Mouse (Mus musculus) forebrain, embryonic 14.5 days (tissue): ENCODE results near the gene Nkain4. TPM values are rescaled to one million over a fixed set of nuclear protein-coding genes. Genes with fewer than 3 reads are reported as not detected.

Experiments
- ATAC-seq: fragments of 200-750 bp; cut with Nextera tagmentation; 2 replicates; pipeline ENCODE4 v1.8.0; 2017; ENCODE audit warnings: mild to moderate bottlenecking, moderate library complexity
- DNase-seq: peaks from one replicate; pipeline ENCODE4 v3.0.0-alpha.2; 2015; ENCODE audit warnings: low spot score
- H3K27ac ChIP-seq: fragments of 300-500 bp; sonication (generic); 2 replicates; pipeline ENCODE4 v1.5.1; 2014; ENCODE audit warnings: low read depth, mild to moderate bottlenecking, control low read depth, low read length, moderate library complexity
- H3K27me3 ChIP-seq: fragments of 300-500 bp; sonication (generic); replicated peaks from 2 replicates; pipeline ENCODE4 v1.6.1; 2014; ENCODE audit warnings: low read length, control low read depth, mixed read lengths; ENCODE audit not compliant: control insufficient read depth, insufficient read depth
- H3K36me3 ChIP-seq: fragments of 300-500 bp; sonication (generic); 2 replicates; pipeline ENCODE4 v1.6.1; 2014; ENCODE audit warnings: low read length, control low read depth; ENCODE audit not compliant: control insufficient read depth, insufficient read depth
- H3K4me1 ChIP-seq: fragments of 300-500 bp; sonication (generic); 2 replicates; pipeline ENCODE4 v1.6.1; 2014; ENCODE audit warnings: antibody characterized with exemption, low read length, control low read depth; ENCODE audit not compliant: control insufficient read depth, insufficient read depth
- H3K4me2 ChIP-seq: fragments of 300-500 bp; sonication (generic); 2 replicates; pipeline ENCODE4 v1.6.1; 2014; ENCODE audit warnings: mild to moderate bottlenecking, control low read depth, low read length
- H3K4me3 ChIP-seq: fragments of 300-500 bp; sonication (generic); 2 replicates; pipeline ENCODE4 v1.5.1; 2014; ENCODE audit warnings: low read depth, low read length, control low read depth
- H3K9ac ChIP-seq: fragments of 300-500 bp; sonication (generic); 2 replicates; pipeline ENCODE4 v1.6.1; 2014; ENCODE audit warnings: mild to moderate bottlenecking, low read length, control low read depth, moderate library complexity
- H3K9me3 ChIP-seq: fragments of 300-500 bp; sonication (generic); replicated peaks from 2 replicates; pipeline ENCODE4 v1.6.1; 2016; ENCODE audit warnings: low read length, control low read depth, mixed read lengths; ENCODE audit not compliant: control insufficient read depth
- WGBS: fragments of 180-500 bp; shearing (Covaris S2); extraction: QIAGEN DNeasy Blood & Tissue Kit; methylation state at CpG from one replicate; pipeline ENCODE4 v1.1.7; 2014; 5-methylcytosine and 5-hydroxymethylcytosine counted together
- polyA plus RNA-seq: library from polyadenylated mRNA; unstranded; fragments of >200 nt; fragmentation: Nextera tagmentation; extraction: Ambion mirVana; gene quantifications from 2 replicates; pipeline ENCODE4 v1.2.1, GENCODE M21; 2014

Nkain4 gene
- polyA plus RNA-seq, 1 experiment from 2014 or later, result 57.3 TPM

DNA sequence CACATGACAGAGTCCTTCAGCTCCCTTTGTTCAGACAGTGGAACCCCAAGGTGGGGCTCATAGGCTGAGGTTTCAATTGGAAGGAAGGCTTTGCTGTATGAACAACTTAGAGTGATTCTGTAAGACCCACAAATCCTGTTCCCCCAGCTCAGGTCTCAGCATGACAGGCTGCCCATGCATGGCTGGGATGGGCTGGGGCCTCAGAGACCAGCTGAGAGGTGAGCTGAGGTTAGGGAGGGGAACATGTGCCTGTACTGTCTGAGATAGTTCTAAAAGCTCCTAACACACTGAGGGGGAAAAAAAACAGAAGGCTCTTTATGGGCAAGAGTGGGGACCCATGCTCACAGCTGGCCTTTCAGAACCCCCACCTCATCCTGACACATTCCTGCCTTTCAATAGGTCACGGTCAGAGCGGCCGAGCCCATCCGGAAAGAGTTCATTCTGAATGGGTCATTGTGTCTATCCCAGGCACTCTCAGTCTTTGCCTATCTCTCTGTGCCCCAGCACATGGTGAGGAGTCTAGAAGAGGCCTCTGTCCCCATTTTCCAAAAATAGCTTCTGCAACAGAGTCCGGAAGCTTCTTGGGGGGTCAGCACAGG, 33.0 kb upstream of the Nkain4 start:
- Histone ChIP-seq H3K27me3 (no peaks in the 10 kb centered on the region), H3K27ac (no peak overlapping the region), H3K4me3 (no peak overlapping the region), H3K4me2 (no peak overlapping the region), H3K4me1 (no peaks in the 10 kb centered on the region), H3K36me3 (peaks cover 12% of the 10 kb centered on the region), H3K9me3 (no peaks in the 10 kb centered on the region), H3K9ac (no peak overlapping the region)
- no peak for ATAC-seq
- WGBS, result 64% methylated on average over 5 of the region's 5 CpGs
- DNase-seq, result no peak

DNA sequence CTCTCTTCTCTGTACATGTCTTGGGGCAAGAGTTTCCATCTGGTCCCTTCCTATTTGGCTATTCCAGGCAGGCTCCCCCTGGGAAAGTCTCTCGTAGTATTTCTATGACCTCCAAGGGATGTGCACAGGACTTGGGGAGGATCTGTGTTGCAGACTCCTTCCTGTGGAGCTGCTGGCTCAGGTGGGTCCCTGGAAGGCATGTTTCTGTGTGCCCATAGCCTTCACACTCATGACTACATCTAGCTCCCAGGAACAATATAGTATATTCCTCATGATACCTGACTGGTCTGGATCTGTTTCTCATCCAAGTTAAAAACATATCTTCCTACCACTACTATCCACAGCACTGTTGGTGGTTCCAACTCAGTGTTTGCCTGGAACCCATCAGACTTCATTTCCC, 32.5 kb upstream of the Nkain4 start:
- no peak overlapping the region for H3K27ac ChIP-seq
- no peaks in the 10 kb centered on the region for H3K27me3 ChIP-seq
- H3K4me3 ChIP-seq, result no peak overlapping the region
- H3K9ac ChIP-seq, result no peak overlapping the region
- WGBS, result 77% methylated on average over 1 of the region's 1 CpGs
- no peak overlapping the region for H3K4me2 ChIP-seq
- no peaks in the 10 kb centered on the region for H3K9me3 ChIP-seq
- peaks cover 18% of the 10 kb centered on the region for H3K36me3 ChIP-seq
- no peak for ATAC-seq
- H3K4me1 ChIP-seq, result no peaks in the 10 kb centered on the region
- DNase-seq, result no peak

DNA sequence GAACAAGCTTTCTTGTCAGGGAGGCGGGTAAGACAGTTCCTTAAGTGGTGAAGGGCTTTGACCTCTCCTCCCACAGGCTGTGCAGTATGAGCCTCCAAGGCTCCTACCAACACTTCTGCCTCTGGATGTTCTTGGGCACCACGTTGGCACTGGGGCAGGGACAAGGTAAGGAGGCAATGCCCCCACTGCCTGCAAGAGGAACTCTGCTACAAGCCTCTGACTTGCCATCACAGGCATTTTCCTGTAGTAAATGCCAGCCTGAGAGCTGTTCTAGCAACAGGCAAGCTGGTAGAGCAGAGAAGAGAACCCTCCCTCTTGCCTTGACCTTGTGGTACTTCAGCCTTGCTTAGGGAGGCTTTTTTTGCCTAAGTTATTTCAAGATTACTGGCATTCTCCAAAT, 31.9 kb upstream of the Nkain4 start, which contains the start of gene Col20a1:
Gene Col20a1, plus strand, starts transcription at position 87 of the 400 bp plus-strand sequence.
- DNase-seq (no peak), ATAC-seq (no peak)
- WGBS, result 69% methylated on average over 2 of the region's 2 CpGs
- Histone ChIP-seq H3K27ac (no peak within 1 kb of the TSS), H3K27me3 (no peaks in the 10 kb centered on the region), H3K4me1 (no peaks in the 10 kb centered on the region), H3K4me2 (no peak within 1 kb of the TSS), H3K36me3 (peaks cover 23% of the 10 kb centered on the region), H3K9me3 (no peaks in the 10 kb centered on the region), H3K4me3 (no peak within 1 kb of the TSS), H3K9ac (no peak within 1 kb of the TSS)

DNA sequence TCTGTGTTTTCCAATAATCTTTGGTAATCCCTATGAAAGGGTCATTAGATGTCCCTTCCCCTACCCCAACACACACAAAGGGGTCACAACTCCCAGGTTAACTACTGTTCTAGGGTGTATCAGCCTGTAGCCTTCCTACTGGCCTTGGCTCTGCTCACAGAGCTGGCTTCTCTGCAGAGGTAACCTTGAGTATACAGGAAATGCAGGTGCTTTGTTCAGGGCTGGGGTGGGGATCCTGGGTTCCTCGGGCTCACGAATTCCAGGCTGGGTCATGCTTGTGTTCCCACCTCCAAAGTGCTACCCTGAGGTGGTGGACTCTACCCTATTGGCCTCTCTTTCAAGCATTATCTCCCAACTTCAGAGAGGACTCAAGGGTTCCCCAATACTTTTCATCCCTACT, 31.1 kb upstream of the Nkain4 start:
- H3K27me3 ChIP-seq, result no peaks in the 10 kb centered on the region
- H3K4me3 ChIP-seq, result no peak overlapping the region
- H3K27ac ChIP-seq, result no peak overlapping the region
- H3K9me3 ChIP-seq, result no peaks in the 10 kb centered on the region
- no peak overlapping the region for H3K9ac ChIP-seq
- H3K36me3 ChIP-seq, result peaks cover 31% of the 10 kb centered on the region
- DNase-seq, result no peak
- no peaks in the 10 kb centered on the region for H3K4me1 ChIP-seq
- 89% methylated on average over 2 of the region's 2 CpGs for WGBS
- no peak overlapping the region for H3K4me2 ChIP-seq
- ATAC-seq, result no peak

DNA sequence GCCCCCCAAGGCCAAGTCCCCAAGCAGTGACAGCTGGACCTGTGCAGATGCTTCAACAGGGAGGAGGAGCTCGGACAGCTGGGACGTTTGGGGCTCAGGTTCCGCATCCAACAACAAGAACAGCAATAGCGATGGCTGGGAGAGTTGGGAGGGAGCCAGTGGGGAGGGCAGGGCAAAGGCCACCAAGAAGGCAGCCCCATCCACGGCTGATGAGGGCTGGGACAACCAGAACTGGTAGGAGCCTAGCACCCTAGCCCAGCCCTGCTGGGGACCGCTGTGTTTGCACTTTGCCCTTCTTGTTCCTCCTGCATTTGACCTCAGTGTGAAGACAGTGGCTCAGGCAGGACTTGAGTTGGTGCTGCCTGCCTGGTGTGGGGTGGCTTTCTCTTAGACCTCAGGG, 26.6 kb upstream of the Nkain4 start:
- no peaks in the 10 kb centered on the region for H3K27me3 ChIP-seq
- no peak overlapping the region for H3K27ac ChIP-seq
- DNase-seq, result no peak
- H3K9ac ChIP-seq, result no peak overlapping the region
- no peak overlapping the region for H3K4me3 ChIP-seq
- H3K36me3 ChIP-seq, result peaks cover 76% of the 10 kb centered on the region
- H3K4me2 ChIP-seq, result no peak overlapping the region
- H3K9me3 ChIP-seq, result no peaks in the 10 kb centered on the region
- no peak for ATAC-seq
- H3K4me1 ChIP-seq, result no peaks in the 10 kb centered on the region
- WGBS, result 91% methylated on average over 6 of the region's 6 CpGs

DNA sequence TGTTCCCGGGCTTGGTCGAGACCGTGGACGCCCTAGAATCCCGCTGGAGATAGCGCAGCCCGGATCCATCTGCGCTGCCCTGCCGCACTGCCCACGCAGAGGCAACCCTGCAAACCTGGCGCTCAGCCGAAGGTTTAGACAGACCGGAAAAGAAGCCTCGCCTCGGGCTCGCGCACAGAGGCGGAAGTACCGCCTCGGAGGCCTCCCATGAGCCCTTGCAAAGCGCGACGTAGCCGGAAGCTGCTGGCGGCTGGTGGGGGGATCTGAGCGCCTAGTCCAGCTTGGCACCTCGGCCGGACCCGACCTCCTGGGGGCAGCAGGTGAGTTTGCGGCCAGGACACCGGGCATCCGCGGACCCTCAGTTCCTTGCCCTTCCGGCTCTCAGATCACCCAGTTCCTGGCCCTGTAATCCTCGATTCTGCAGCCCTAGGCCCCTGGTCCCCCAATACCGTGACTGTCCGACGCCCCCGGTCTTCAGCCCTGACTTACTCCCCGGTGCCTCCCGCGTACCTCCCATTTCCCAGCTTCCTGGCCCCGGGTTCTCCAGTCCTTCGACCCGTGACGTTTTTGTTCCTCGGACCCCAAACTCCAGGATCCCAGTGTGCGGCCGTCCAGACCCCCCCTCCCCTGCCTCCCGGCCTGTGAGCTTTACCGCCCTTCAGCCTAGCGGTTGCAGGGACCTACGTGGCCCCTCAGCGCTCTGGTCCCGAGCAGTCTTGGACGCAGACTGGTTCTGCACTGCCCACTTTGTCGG, 12.7 kb upstream of the Nkain4 start, which contains the start of gene Arfgap1:
Gene Arfgap1, plus strand, starts transcription at position 216 of the 754 bp plus-strand sequence.
- under 1% methylated on average over 57 of the region's 57 CpGs for WGBS
- H3K27me3 ChIP-seq, result no peaks in the 10 kb centered on the region

DNA sequence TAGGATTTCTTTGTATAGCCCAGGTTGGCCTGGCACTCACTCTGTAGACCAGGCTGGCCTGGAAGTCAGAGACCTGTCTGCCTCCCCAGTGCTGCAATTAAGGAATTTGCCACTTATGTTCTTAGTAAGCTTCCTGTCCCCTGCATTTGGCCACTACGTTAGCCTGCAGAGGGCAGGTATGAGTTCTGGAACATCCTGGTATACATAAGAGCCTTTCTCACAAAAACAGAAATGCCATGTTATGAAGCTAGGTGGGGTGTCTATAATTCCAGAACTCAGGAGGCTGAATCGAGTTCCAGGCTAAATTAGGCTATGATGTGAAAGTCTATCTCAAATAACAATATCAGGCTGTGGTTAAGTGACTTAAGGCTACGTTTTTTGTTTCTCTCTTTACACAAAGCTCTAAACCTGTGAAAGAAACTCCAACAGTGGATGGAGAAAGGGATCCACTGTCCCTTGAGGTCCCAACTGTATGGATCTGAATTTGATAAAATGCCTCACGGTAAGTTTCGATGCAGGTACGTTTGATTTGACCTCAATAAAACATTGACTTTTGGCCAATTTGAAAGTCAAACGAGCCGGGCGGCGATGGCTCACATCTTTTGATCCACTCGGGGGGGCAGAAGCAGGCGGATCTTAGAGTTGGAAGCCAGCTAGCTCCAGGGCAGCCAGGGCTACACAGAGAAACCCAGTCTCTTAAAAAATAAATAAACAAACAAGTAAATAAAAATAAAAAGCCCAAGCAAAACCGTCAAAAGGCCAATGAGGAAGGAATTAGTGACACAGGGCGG, 11.8 kb upstream of the Nkain4 start:
- Histone ChIP-seq H3K4me3 (peak overlapping the region; percentile 89), H3K9ac (peak overlapping the region; percentile 97), H3K9me3 (no peaks in the 10 kb centered on the region), H3K4me1 (peaks cover 9% of the 10 kb centered on the region; the same call in 1 of the 2 replicates), H3K4me2 (peak overlapping the region; percentile 97), H3K27ac (peak overlapping the region; percentile 78; the same call in 1 of the 2 replicates), H3K27me3 (no peaks in the 10 kb centered on the region), H3K36me3 (peaks cover 17% of the 10 kb centered on the region)
- DNase-seq, result peak; percentile 48
- ATAC-seq, result no peak
- WGBS, result 15% methylated on average over 14 of the region's 14 CpGs

More for the DNA sequence above, 12.7 kb upstream of the Nkain4 start, which contains the start of gene Arfgap1:
- H3K4me1 ChIP-seq, result peaks cover 9% of the 10 kb centered on the region; the same call in 1 of the 2 replicates
- ATAC-seq, result peak; percentile 93
- H3K36me3 ChIP-seq, result peaks cover 26% of the 10 kb centered on the region
- H3K27ac ChIP-seq, result peak within 1 kb of the TSS; percentile 78
- peak within 1 kb of the TSS; percentile 89 for H3K4me3 ChIP-seq
- no peaks in the 10 kb centered on the region for H3K9me3 ChIP-seq
- peak within 1 kb of the TSS; percentile 97 for H3K9ac ChIP-seq
- DNase-seq, result peak; percentile 96
- H3K4me2 ChIP-seq, result peak within 1 kb of the TSS; percentile 97

DNA sequence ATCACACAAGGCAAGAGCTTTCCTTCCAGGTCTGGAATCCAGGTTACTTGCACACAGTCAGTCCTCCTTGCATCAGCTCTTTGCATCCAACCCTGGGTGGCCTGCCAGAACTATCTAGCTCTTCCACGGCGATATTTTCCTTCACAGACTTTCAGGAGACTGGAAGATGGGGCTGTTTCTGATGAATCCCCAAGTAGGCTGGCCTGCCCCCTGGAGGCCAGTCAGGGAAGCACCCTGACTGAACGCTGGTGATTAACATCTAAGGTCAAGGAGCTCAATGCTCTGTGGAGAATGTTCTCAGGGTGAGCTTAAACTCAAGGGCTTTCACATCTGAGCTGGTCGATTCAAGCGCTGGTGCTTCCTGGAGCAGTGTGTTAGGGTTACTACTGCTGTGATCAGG, 9.5 kb upstream of the Nkain4 start:
- no peak overlapping the region for H3K4me2 ChIP-seq
- H3K4me3 ChIP-seq, result no peak overlapping the region
- 6% methylated on average over 5 of the region's 5 CpGs for WGBS
- ATAC-seq (peak; percentile 18; the same call in 1 of the 2 replicates), DNase-seq (peak; percentile 80)
- no peak overlapping the region for H3K9ac ChIP-seq
- H3K27me3 ChIP-seq, result no peaks in the 10 kb centered on the region
- H3K9me3 ChIP-seq, result no peaks in the 10 kb centered on the region
- H3K27ac ChIP-seq, result no peak overlapping the region
- peaks cover 9% of the 10 kb centered on the region; the same call in 1 of the 2 replicates for H3K4me1 ChIP-seq
- no peaks in the 10 kb centered on the region for H3K36me3 ChIP-seq
